Mouse (Mus musculus) stomach, embryonic 15.5 days (tissue): ENCODE results near the gene Ipo4. TPM values are rescaled to one million over a fixed set of nuclear protein-coding genes. Genes with fewer than 3 reads are reported as not detected.

Experiments
- ATAC-seq: fragments of 200-750 bp; cut with Nextera tagmentation; 2 replicates; pipeline ENCODE4 v1.8.0; 2017; ENCODE audit warnings: low read depth, moderate number of reproducible peaks, moderate TSS enrichment; ENCODE audit not compliant: insufficient read depth, low FRiP score
- H3K27ac ChIP-seq: fragments of 300-500 bp; sonication (generic); 2 replicates; pipeline ENCODE4 v1.5.1; 2015; ENCODE audit warnings: mild to moderate bottlenecking, inconsistent platforms
- H3K27me3 ChIP-seq: fragments of 300-500 bp; sonication (generic); replicated peaks from 2 replicates; pipeline ENCODE4 v1.6.1; 2015; ENCODE audit warnings: inconsistent platforms
- H3K36me3 ChIP-seq: fragments of 300-500 bp; sonication (generic); 2 replicates; pipeline ENCODE4 v1.6.1; 2015; ENCODE audit warnings: inconsistent platforms
- H3K4me1 ChIP-seq: fragments of 300-500 bp; sonication (generic); 2 replicates; pipeline ENCODE4 v1.6.1; 2015; ENCODE audit warnings: inconsistent platforms
- H3K4me2 ChIP-seq: fragments of 300-500 bp; sonication (generic); 2 replicates; pipeline ENCODE4 v1.6.1; 2015; ENCODE audit warnings: mild to moderate bottlenecking, inconsistent platforms
- H3K4me3 ChIP-seq: fragments of 300-500 bp; sonication (generic); replicated peaks from 2 replicates; pipeline ENCODE4 v1.5.1; 2015; ENCODE audit warnings: inconsistent platforms
- H3K9ac ChIP-seq: fragments of 300-500 bp; sonication (generic); 2 replicates; pipeline ENCODE4 v1.6.1; 2015; ENCODE audit warnings: inconsistent platforms
- H3K9me3 ChIP-seq: fragments of 300-500 bp; sonication (generic); 2 replicates; pipeline ENCODE4 v1.6.1; 2016; ENCODE audit warnings: inconsistent platforms
- WGBS: fragments of 180-500 bp; shearing (Covaris S2); methylation state at CpG from one replicate; pipeline ENCODE4 v1.1.7; 2015; 5-methylcytosine and 5-hydroxymethylcytosine counted together
- polyA plus RNA-seq: library from polyadenylated mRNA; unstranded; fragments of >200 nt; fragmentation: Nextera tagmentation; extraction: Ambion mirVana; gene quantifications from 2 replicates; pipeline ENCODE4 v1.2.1, GENCODE M21; 2015

The Ipo4 gene
- polyA plus RNA-seq, 1 experiment from 2014 or later = 82.4 TPM

GRCm38 (mm10) chr14:55656935-55657334 is 21.2 kb upstream of the Ipo4 start:
- 80% methylated on average over 3 of the region's 3 CpGs for WGBS
- Histone ChIP-seq H3K9ac (no peak overlapping the region), H3K27me3 (no peaks in the 10 kb centered on the region), H3K4me1 (peaks cover 5% of the 10 kb centered on the region; the same call in 1 of the 2 replicates), H3K4me2 (no peak overlapping the region), H3K4me3 (no peak overlapping the region), H3K27ac (no peak overlapping the region), H3K36me3 (no peaks in the 10 kb centered on the region; the same call in 1 of the 2 replicates), H3K9me3 (no peaks in the 10 kb centered on the region)
- no peak for ATAC-seq

GRCm38 (mm10) chr14:55651528-55651927 is 15.8 kb upstream of the Ipo4 start:
- no peaks in the 10 kb centered on the region for H3K9me3 ChIP-seq
- no peaks in the 10 kb centered on the region for H3K36me3 ChIP-seq
- H3K4me2 ChIP-seq = no peak overlapping the region
- no peak overlapping the region for H3K9ac ChIP-seq
- no peak overlapping the region for H3K4me3 ChIP-seq
- WGBS = 87% methylated on average over 7 of the region's 7 CpGs
- H3K4me1 ChIP-seq = no peaks in the 10 kb centered on the region
- ATAC-seq = no peak
- H3K27me3 ChIP-seq = no peaks in the 10 kb centered on the region
- H3K27ac ChIP-seq = no peak overlapping the region

GRCm38 (mm10) chr14:55649884-55650283 is 14.1 kb upstream of the Ipo4 start, which contains the start of gene Tssk4:
TSS of gene Tssk4 (plus strand) at chr14:55650184.
- 93% methylated on average over 2 of the region's 2 CpGs for WGBS
- Histone ChIP-seq H3K4me3 (no peak within 1 kb of the TSS), H3K36me3 (no peaks in the 10 kb centered on the region), H3K9ac (no peak within 1 kb of the TSS), H3K9me3 (no peaks in the 10 kb centered on the region), H3K4me2 (no peak within 1 kb of the TSS), H3K27me3 (no peaks in the 10 kb centered on the region), H3K4me1 (peaks cover 6% of the 10 kb centered on the region), H3K27ac (no peak within 1 kb of the TSS)
- no peak for ATAC-seq

- Histone ChIP-seq H3K27ac (peak overlapping the region; percentile 96; the same call in 1 of the 2 replicates), H3K9ac (peak overlapping the region; percentile 99; the same call in 1 of the 2 replicates), H3K4me2 (peak overlapping the region; percentile 74), H3K4me3 (peak overlapping the region; percentile 96), H3K36me3 (peaks cover 15% of the 10 kb centered on the region; the same call in 1 of the 2 replicates), H3K4me1 (peaks cover 20% of the 10 kb centered on the region), H3K27me3 (no peaks in the 10 kb centered on the region), H3K9me3 (no peaks in the 10 kb centered on the region)
- WGBS = 19% methylated on average over 17 of the region's 17 CpGs
- no peak for ATAC-seq
These were observed 8.6 kb upstream of the Ipo4 start for GRCm38 (mm10) chr14:55644261-55644888.

- peak; percentile 82 for ATAC-seq
- WGBS = under 1% methylated on average over 89 of the region's 89 CpGs
- peak within 1 kb of the TSS; percentile 99 for H3K9ac ChIP-seq
- peak within 1 kb of the TSS; percentile 96 for H3K27ac ChIP-seq
- no peaks in the 10 kb centered on the region for H3K9me3 ChIP-seq
- peak within 1 kb of the TSS; percentile 96 for H3K4me3 ChIP-seq
- H3K36me3 ChIP-seq = peaks cover 24% of the 10 kb centered on the region; the same call in 1 of the 2 replicates
- peaks cover 20% of the 10 kb centered on the region for H3K4me1 ChIP-seq
- H3K4me2 ChIP-seq = peak within 1 kb of the TSS; percentile 74
- H3K27me3 ChIP-seq = no peaks in the 10 kb centered on the region
These were observed 7.5 kb upstream of the Ipo4 start, which contains the start of gene Tm9sf1 for GRCm38 (mm10) chr14:55643060-55643907. TSS of gene Tm9sf1 (minus strand) at chr14:55643806.

GRCm38 (mm10) chr14:55642679-55643059 is 6.9 kb upstream of the Ipo4 start:
- peak; percentile 7; the same call in 1 of the 2 replicates for ATAC-seq
- Histone ChIP-seq H3K27ac (peak overlapping the region; percentile 96), H3K9ac (peak overlapping the region; percentile 99), H3K27me3 (no peaks in the 10 kb centered on the region), H3K4me3 (peak overlapping the region; percentile 96), H3K36me3 (peaks cover 29% of the 10 kb centered on the region; the same call in 1 of the 2 replicates), H3K4me1 (peaks cover 20% of the 10 kb centered on the region), H3K4me2 (peak overlapping the region; percentile 74), H3K9me3 (no peaks in the 10 kb centered on the region)
- 19% methylated on average over 8 of the region's 8 CpGs for WGBS

- no peaks in the 10 kb centered on the region for H3K9me3 ChIP-seq
- H3K27me3 ChIP-seq = no peaks in the 10 kb centered on the region
- ATAC-seq = no peak
- H3K4me3 ChIP-seq = no peak overlapping the region
- WGBS = 92% methylated on average over 13 of the region's 13 CpGs
- no peak overlapping the region for H3K4me2 ChIP-seq
- no peak overlapping the region for H3K9ac ChIP-seq
- H3K36me3 ChIP-seq = peaks cover 31% of the 10 kb centered on the region; the same call in 1 of the 2 replicates
- H3K4me1 ChIP-seq = peaks cover 20% of the 10 kb centered on the region
- no peak overlapping the region for H3K27ac ChIP-seq
These were observed 5.5 kb upstream of the Ipo4 start for GRCm38 (mm10) chr14:55641291-55641690.

- WGBS = 96% methylated on average over 14 of the region's 14 CpGs
- no peak for ATAC-seq
These were observed 5.1 kb upstream of the Ipo4 start for GRCm38 (mm10) chr14:55640816-55641215.

GRCm38 (mm10) chr14:55637795-55638194 is 2.0 kb upstream of the Ipo4 start, which contains the start of gene Gm49378:
TSS of gene Gm49378 (minus strand) at chr14:55637895.
- Histone ChIP-seq H3K4me3 (no peak within 1 kb of the TSS), H3K27me3 (no peaks in the 10 kb centered on the region), H3K27ac (no peak within 1 kb of the TSS), H3K4me2 (no peak within 1 kb of the TSS), H3K9ac (no peak within 1 kb of the TSS), H3K36me3 (peaks cover 46% of the 10 kb centered on the region), H3K4me1 (peaks cover 18% of the 10 kb centered on the region; the same call in 1 of the 2 replicates), H3K9me3 (no peaks in the 10 kb centered on the region)
- WGBS = 92% methylated on average over 9 of the region's 9 CpGs
- ATAC-seq = no peak

More at GRCm38 (mm10) chr14:55640816-55641215, 5.1 kb upstream of the Ipo4 start:
- Histone ChIP-seq H3K27me3 (no peaks in the 10 kb centered on the region), H3K4me1 (peaks cover 20% of the 10 kb centered on the region), H3K27ac (no peak overlapping the region), H3K4me3 (no peak overlapping the region), H3K9me3 (no peaks in the 10 kb centered on the region), H3K36me3 (peaks cover 31% of the 10 kb centered on the region; the same call in 1 of the 2 replicates), H3K4me2 (no peak overlapping the region), H3K9ac (no peak overlapping the region)

- H3K9me3 ChIP-seq = no peaks in the 10 kb centered on the region
- no peaks in the 10 kb centered on the region for H3K27me3 ChIP-seq
- 3% methylated on average over 23 of the region's 23 CpGs for WGBS
- peak overlapping the region; percentile 74 for H3K4me3 ChIP-seq
- peak overlapping the region; percentile 49 for H3K9ac ChIP-seq
- H3K4me2 ChIP-seq = peak overlapping the region; percentile 83
- ATAC-seq = peak; percentile 20; the same call in 1 of the 2 replicates
- H3K36me3 ChIP-seq = peaks cover 58% of the 10 kb centered on the region
- peaks cover 9% of the 10 kb centered on the region; the same call in 1 of the 2 replicates for H3K4me1 ChIP-seq
- H3K27ac ChIP-seq = peak overlapping the region; percentile 67
These were observed 759 bp downstream of the Ipo4 start for GRCm38 (mm10) chr14:55634874-55635522.

GRCm38 (mm10) chr14:55629312-55629711 is 6.4 kb downstream of the Ipo4 start:
- Histone ChIP-seq H3K27ac (no peak overlapping the region), H3K36me3 (peaks cover 80% of the 10 kb centered on the region), H3K9ac (no peak overlapping the region), H3K4me3 (no peak overlapping the region), H3K27me3 (no peaks in the 10 kb centered on the region), H3K9me3 (no peaks in the 10 kb centered on the region), H3K4me1 (peaks cover 4% of the 10 kb centered on the region; the same call in 1 of the 2 replicates), H3K4me2 (no peak overlapping the region)
- ATAC-seq = no peak
- 61% methylated on average over 5 of the region's 5 CpGs for WGBS
